Mouse (Mus musculus) yolk sac, embryonic 10.5 days (tissue): ENCODE measurements around the gene Htr2a.

Source experiments
- DNase-seq: peaks from one replicate; pipeline ENCODE4 v3.0.0-alpha.2; 2017; ENCODE audit warnings: low spot score

The Htr2a gene

GRCm38 (mm10) chr14:74640819-74641381, at the start of gene Htr2a:
TSS of gene Htr2a (plus strand) at chr14:74640840.
- peak; percentile 3 for DNase-seq

GRCm38 (mm10) chr14:74601333-74602087, 39.1 kb upstream of the Htr2a start:
- no peak for DNase-seq

- DNase-seq = no peak
Observed at GRCm38 (mm10) chr14:74602543-74602942, 38.1 kb upstream of the Htr2a start.

GRCm38 (mm10) chr14:74603131-74603766, 37.4 kb upstream of the Htr2a start:
- DNase-seq = no peak

GRCm38 (mm10) chr14:74611326-74611725, 29.3 kb upstream of the Htr2a start:
- no peak for DNase-seq

- no peak for DNase-seq
Observed at GRCm38 (mm10) chr14:74618858-74619257, 21.8 kb upstream of the Htr2a start.

GRCm38 (mm10) chr14:74638071-74638470, 2.6 kb upstream of the Htr2a start:
- DNase-seq = no peak

- DNase-seq = no peak
Observed at GRCm38 (mm10) chr14:74641668-74642230, 1.1 kb downstream of the Htr2a start.

GRCm38 (mm10) chr14:74643296-74643695, 2.7 kb downstream of the Htr2a start:
- DNase-seq = peak; percentile 38

- no peak for DNase-seq
Observed at GRCm38 (mm10) chr14:74646107-74646793, 5.6 kb downstream of the Htr2a start.

- peak; percentile 32 for DNase-seq
Observed at GRCm38 (mm10) chr14:74650001-74650400, 9.4 kb downstream of the Htr2a start.

GRCm38 (mm10) chr14:74651678-74652077, 11.0 kb downstream of the Htr2a start:
- no peak for DNase-seq

GRCm38 (mm10) chr14:74657227-74657626, 16.6 kb downstream of the Htr2a start:
- DNase-seq = no peak

GRCm38 (mm10) chr14:74659411-74659841, 18.8 kb downstream of the Htr2a start:
- DNase-seq = no peak

- no peak for DNase-seq
Observed at GRCm38 (mm10) chr14:74672137-74673019, 31.7 kb downstream of the Htr2a start.

- no peak for DNase-seq
Observed at GRCm38 (mm10) chr14:74673020-74673350, 32.3 kb downstream of the Htr2a start.

- no peak for DNase-seq
Observed at GRCm38 (mm10) chr14:74673584-74673983, 32.9 kb downstream of the Htr2a start.

- DNase-seq = no peak
Observed at GRCm38 (mm10) chr14:74679841-74680240, 39.2 kb downstream of the Htr2a start.

- no peak for DNase-seq
Observed at GRCm38 (mm10) chr14:74684298-74684978, 43.8 kb downstream of the Htr2a start.

GRCm38 (mm10) chr14:74691963-74692362, 51.3 kb downstream of the Htr2a start:
- no peak for DNase-seq

GRCm38 (mm10) chr14:74696766-74697165, 56.1 kb downstream of the Htr2a start:
- no peak for DNase-seq
